Mouse (Mus musculus) gastrocnemius, postnatal 14 days (tissue): ENCODE measurements around the gene Tmod1. TPM values are rescaled to one million over a fixed set of nuclear protein-coding genes. Genes with fewer than 3 reads are reported as not detected.

Experiments
- DNase-seq: peaks from one replicate; pipeline ENCODE4 v3.0.0; 2021; ENCODE audit warnings: mixed read lengths
- intact Hi-C: fragments of 180-260 bp; cut with DNase I; formaldehyde crosslinking; loops from one replicate; pipeline ENCODE4 v1.15.1; 2025; ENCODE audit warnings: low total_unique reads
- long read RNA-seq, 2 experiments: library from polyadenylated mRNA; stranded (forward); transcript quantifications; one replicate each; pipeline ENCODE4 v2.0.0; 2021
- total RNA-seq, 2 experiments: library from RNA; stranded (reverse); gene quantifications; 2 replicates each; pipeline ENCODE4 v1.2.3; 2021

The Tmod1 gene
- total RNA-seq: 100 to 1,000 TPM; 228 TPM
- long read RNA-seq, experiment 1, transcript Tmod1-201 (10 exons, 3,158 nt): major isoform, 198 of 249 reads
- long read RNA-seq, experiment 1, partial matches to known transcripts: 27 of 249 reads
- long read RNA-seq, experiment 1, other reads (novel, unspliced or antisense): 24 of 249 reads
- long read RNA-seq, experiment 2, transcript Tmod1-201 (10 exons, 3,158 nt): major isoform, 238 of 277 reads
- long read RNA-seq, experiment 2, partial matches to known transcripts: 28 of 277 reads
- long read RNA-seq, experiment 2, other reads (novel, unspliced or antisense): 11 of 277 reads

- DNase-seq: peak; percentile 81
- intact Hi-C loops: loop anchor here (10.0 kb wide), 1 partner anchor 86 kb away; no protein-coding TSS in a partner anchor
These were observed at the start of gene Tmod1 for GRCm38 (mm10) chr4:46038892-46039751. Gene Tmod1, plus strand, starts transcription at chr4:46038935.

- DNase-seq: no peak
- intact Hi-C loops: no loop called here
These were observed 48.2 kb upstream of the Tmod1 start for GRCm38 (mm10) chr4:45990427-45991135.

GRCm38 (mm10) chr4:45998536-45998935, 40.2 kb upstream of the Tmod1 start:
- no peak for DNase-seq
- intact Hi-C loops: no loop called here

- intact Hi-C loops: no loop called here
These were observed 30.5 kb upstream of the Tmod1 start for GRCm38 (mm10) chr4:46008142-46008793.

GRCm38 (mm10) chr4:46011698-46012097, 27.0 kb upstream of the Tmod1 start:
- intact Hi-C loops: loop anchor here (10.0 kb wide), 1 partner anchor 67 kb away; no protein-coding TSS in a partner anchor
- DNase-seq: no peak

More at GRCm38 (mm10) chr4:46008142-46008793, 30.5 kb upstream of the Tmod1 start:
- no peak for DNase-seq

GRCm38 (mm10) chr4:46015605-46016004, 23.1 kb upstream of the Tmod1 start:
- no peak for DNase-seq
- intact Hi-C loops: loop anchor here (10.0 kb wide), 1 partner anchor 71 kb away; no protein-coding TSS in a partner anchor

- intact Hi-C loops: loop anchor here (10.0 kb wide), 1 partner anchor 48 kb away; no protein-coding TSS in a partner anchor
- no peak for DNase-seq
These were observed 15.7 kb upstream of the Tmod1 start for GRCm38 (mm10) chr4:46023021-46023481.

GRCm38 (mm10) chr4:46025893-46026292, 12.8 kb upstream of the Tmod1 start:
- intact Hi-C loops: loop anchor here (10.0 kb wide), 1 partner anchor 51 kb away; no protein-coding TSS in a partner anchor
- DNase-seq: no peak

GRCm38 (mm10) chr4:46028224-46028623, 10.5 kb upstream of the Tmod1 start:
- intact Hi-C loops: loop anchor here (10.0 kb wide), 1 partner anchor 53 kb away; no protein-coding TSS in a partner anchor
- DNase-seq: peak; percentile 59

- no peak for DNase-seq
- intact Hi-C loops: loop anchor here (10.0 kb wide), 1 partner anchor 54 kb away; no protein-coding TSS in a partner anchor
These were observed 10.0 kb upstream of the Tmod1 start for GRCm38 (mm10) chr4:46028781-46029180.

GRCm38 (mm10) chr4:46029552-46029951, 9.2 kb upstream of the Tmod1 start:
- peak; percentile 46 for DNase-seq
- intact Hi-C loops: loop anchor here (10.0 kb wide), 1 partner anchor 55 kb away; no protein-coding TSS in a partner anchor

GRCm38 (mm10) chr4:46032448-46032847, 6.3 kb upstream of the Tmod1 start:
- intact Hi-C loops: loop anchor here (10.0 kb wide), 1 partner anchor 92 kb away; no protein-coding TSS in a partner anchor
- DNase-seq: no peak

- no peak for DNase-seq
- intact Hi-C loops: loop anchor here (10.0 kb wide), 1 partner anchor 92 kb away; no protein-coding TSS in a partner anchor
These were observed 5.5 kb upstream of the Tmod1 start for GRCm38 (mm10) chr4:46033197-46033596.

GRCm38 (mm10) chr4:46038591-46038891, 194 bp upstream of the Tmod1 start:
- DNase-seq: no peak
- intact Hi-C loops: loop anchor here (10.0 kb wide), 1 partner anchor 86 kb away; no protein-coding TSS in a partner anchor

- intact Hi-C loops: loop anchor here (10.0 kb wide), 1 partner anchor 85 kb away; no protein-coding TSS in a partner anchor
- DNase-seq: no peak
These were observed 1.2 kb downstream of the Tmod1 start for GRCm38 (mm10) chr4:46039899-46040298.

- intact Hi-C loops: no loop called here
- no peak for DNase-seq
These were observed 2.0 kb downstream of the Tmod1 start for GRCm38 (mm10) chr4:46040594-46041192.

- no peak for DNase-seq
- intact Hi-C loops: no loop called here
These were observed 3.2 kb downstream of the Tmod1 start for GRCm38 (mm10) chr4:46041761-46042504.

- intact Hi-C loops: no loop called here
These were observed 3.7 kb downstream of the Tmod1 start for GRCm38 (mm10) chr4:46042505-46042850.

More at GRCm38 (mm10) chr4:46042505-46042850, 3.7 kb downstream of the Tmod1 start:
- peak; percentile 61 for DNase-seq
